Mouse (Mus musculus): ENCODE data around the gene Scamp2. TPM values are rescaled to one million over a fixed set of nuclear protein-coding genes. Genes with fewer than 3 reads are reported as not detected.

The Scamp2 gene
- polyA plus RNA-seq, 1 experiment from 2014 or later, result 56.0 TPM

GRCm38 (mm10) chr9:57612587-57612986, 51.8 kb downstream of the Scamp2 start:
- H3K4me2 ChIP-seq (ENCODE audit: low read length), result no peak overlapping the region
- H3K4me3 ChIP-seq (replicated peaks; ENCODE audit: low read length), result no peak overlapping the region
- no peak for ATAC-seq
- H3K36me3 ChIP-seq (ENCODE audit: control insufficient read depth, insufficient read depth), result no peaks in the 10 kb centered on the region
- WGBS, result 85% methylated on average over 7 of the region's 7 CpGs
- H3K27ac ChIP-seq (ENCODE audit: low read length), result no peak overlapping the region
- 0 out of 2 replicates have a peak, but pooled peaks cover under 1% of the 10 kb centered on the region for H3K27me3 ChIP-seq (replicated peaks; ENCODE audit: control insufficient read depth, insufficient read depth, low read length)
- H3K4me1 ChIP-seq (replicated peaks; ENCODE audit: control insufficient read depth, insufficient read depth, low read length), result peaks cover 14% of the 10 kb centered on the region
- H3K9me3 ChIP-seq (ENCODE audit: control insufficient read depth, low read length), result no peaks in the 10 kb centered on the region
- no peak overlapping the region for H3K9ac ChIP-seq (replicated peaks; ENCODE audit: low read depth, low read length)

- Histone ChIP-seq H3K4me1 (replicated peaks; ENCODE audit: control insufficient read depth, insufficient read depth, low read length) (peaks cover 14% of the 10 kb centered on the region), H3K9me3 (ENCODE audit: control insufficient read depth, low read length) (no peaks in the 10 kb centered on the region), H3K4me2 (ENCODE audit: low read length) (no peak overlapping the region), H3K9ac (replicated peaks; ENCODE audit: low read depth, low read length) (no peak overlapping the region), H3K36me3 (ENCODE audit: control insufficient read depth, insufficient read depth) (no peaks in the 10 kb centered on the region), H3K27me3 (replicated peaks; ENCODE audit: control insufficient read depth, insufficient read depth, low read length) (no peaks in the 10 kb centered on the region), H3K27ac (ENCODE audit: low read length) (no peak overlapping the region), H3K4me3 (replicated peaks; ENCODE audit: low read length) (no peak overlapping the region)
- no peak for ATAC-seq
- 84% methylated on average over 7 of the region's 7 CpGs for WGBS
These were observed 53.2 kb downstream of the Scamp2 start for GRCm38 (mm10) chr9:57613975-57614374.

GRCm38 (mm10) chr9:57614786-57615185, 54.0 kb downstream of the Scamp2 start:
- Histone ChIP-seq H3K9me3 (ENCODE audit: control insufficient read depth, low read length) (no peaks in the 10 kb centered on the region), H3K27me3 (replicated peaks; ENCODE audit: control insufficient read depth, insufficient read depth, low read length) (no peaks in the 10 kb centered on the region), H3K4me3 (replicated peaks; ENCODE audit: low read length) (no peak overlapping the region), H3K36me3 (ENCODE audit: control insufficient read depth, insufficient read depth) (no peaks in the 10 kb centered on the region), H3K4me1 (replicated peaks; ENCODE audit: control insufficient read depth, insufficient read depth, low read length) (peaks cover 14% of the 10 kb centered on the region), H3K27ac (ENCODE audit: low read length) (no peak overlapping the region), H3K4me2 (ENCODE audit: low read length) (no peak overlapping the region), H3K9ac (replicated peaks; ENCODE audit: low read depth, low read length) (no peak overlapping the region)
- ATAC-seq, result no peak
- 85% methylated on average over 4 of the region's 4 CpGs for WGBS

- Histone ChIP-seq H3K36me3 (ENCODE audit: control insufficient read depth, insufficient read depth) (no peaks in the 10 kb centered on the region), H3K4me3 (replicated peaks; ENCODE audit: low read length) (no peak overlapping the region), H3K9me3 (ENCODE audit: control insufficient read depth, low read length) (no peaks in the 10 kb centered on the region), H3K4me1 (replicated peaks; ENCODE audit: control insufficient read depth, insufficient read depth, low read length) (no peaks in the 10 kb centered on the region), H3K4me2 (ENCODE audit: low read length) (no peak overlapping the region), H3K27me3 (replicated peaks; ENCODE audit: control insufficient read depth, insufficient read depth, low read length) (no peaks in the 10 kb centered on the region), H3K9ac (replicated peaks; ENCODE audit: low read depth, low read length) (no peak overlapping the region), H3K27ac (ENCODE audit: low read length) (no peak overlapping the region)
- no peak for ATAC-seq
- 75% methylated on average over 8 of the region's 8 CpGs for WGBS
These were observed 56.9 kb downstream of the Scamp2 start for GRCm38 (mm10) chr9:57617556-57618169.

GRCm38 (mm10) chr9:57618854-57619253, 58.1 kb downstream of the Scamp2 start:
- no peaks in the 10 kb centered on the region for H3K36me3 ChIP-seq (ENCODE audit: control insufficient read depth, insufficient read depth)
- 79% methylated on average over 8 of the region's 8 CpGs for WGBS
- H3K27ac ChIP-seq (ENCODE audit: low read length), result no peak overlapping the region
- no peak overlapping the region for H3K4me2 ChIP-seq (ENCODE audit: low read length)
- no peaks in the 10 kb centered on the region for H3K9me3 ChIP-seq (ENCODE audit: control insufficient read depth, low read length)
- no peak overlapping the region for H3K9ac ChIP-seq (replicated peaks; ENCODE audit: low read depth, low read length)
- no peak overlapping the region for H3K4me3 ChIP-seq (replicated peaks; ENCODE audit: low read length)
- ATAC-seq, result no peak
- H3K27me3 ChIP-seq (replicated peaks; ENCODE audit: control insufficient read depth, insufficient read depth, low read length), result no peaks in the 10 kb centered on the region
- no peaks in the 10 kb centered on the region for H3K4me1 ChIP-seq (replicated peaks; ENCODE audit: control insufficient read depth, insufficient read depth, low read length)

GRCm38 (mm10) chr9:57620674-57621073, 59.9 kb downstream of the Scamp2 start, which contains the start of gene Lman1l:
Lman1l (minus strand) TSS chr9:57620774.
- Histone ChIP-seq H3K4me1 (replicated peaks; ENCODE audit: control insufficient read depth, insufficient read depth, low read length) (no peaks in the 10 kb centered on the region), H3K27ac (ENCODE audit: low read length) (no peak within 1 kb of the TSS), H3K27me3 (replicated peaks; ENCODE audit: control insufficient read depth, insufficient read depth, low read length) (no peaks in the 10 kb centered on the region), H3K4me3 (replicated peaks; ENCODE audit: low read length) (no peak within 1 kb of the TSS), H3K9ac (replicated peaks; ENCODE audit: low read depth, low read length) (no peak within 1 kb of the TSS), H3K4me2 (ENCODE audit: low read length) (no peak within 1 kb of the TSS), H3K9me3 (ENCODE audit: control insufficient read depth, low read length) (no peaks in the 10 kb centered on the region), H3K36me3 (ENCODE audit: control insufficient read depth, insufficient read depth) (no peaks in the 10 kb centered on the region; the same call in 1 of the 2 replicates)
- ATAC-seq, result no peak
- WGBS, result 95% methylated on average over 5 of the region's 5 CpGs

- no peak overlapping the region for H3K9ac ChIP-seq (replicated peaks; ENCODE audit: low read depth, low read length)
- WGBS, result 94% methylated on average over 7 of the region's 7 CpGs
- no peak overlapping the region for H3K4me3 ChIP-seq (replicated peaks; ENCODE audit: low read length)
- H3K36me3 ChIP-seq (ENCODE audit: control insufficient read depth, insufficient read depth), result peaks cover 23% of the 10 kb centered on the region
- no peak for ATAC-seq
- no peaks in the 10 kb centered on the region for H3K4me1 ChIP-seq (replicated peaks; ENCODE audit: control insufficient read depth, insufficient read depth, low read length)
- H3K9me3 ChIP-seq (ENCODE audit: control insufficient read depth, low read length), result no peaks in the 10 kb centered on the region
- H3K4me2 ChIP-seq (ENCODE audit: low read length), result no peak overlapping the region
- no peaks in the 10 kb centered on the region for H3K27me3 ChIP-seq (replicated peaks; ENCODE audit: control insufficient read depth, insufficient read depth, low read length)
- no peak overlapping the region for H3K27ac ChIP-seq (ENCODE audit: low read length)
These were observed 63.6 kb downstream of the Scamp2 start for GRCm38 (mm10) chr9:57624295-57624694.

GRCm38 (mm10) chr9:57625674-57626500, 65.1 kb downstream of the Scamp2 start:
- 69% methylated on average over 15 of the region's 15 CpGs for WGBS
- no peak for ATAC-seq
- H3K9me3 ChIP-seq (ENCODE audit: control insufficient read depth, low read length), result no peaks in the 10 kb centered on the region

GRCm38 (mm10) chr9:57627191-57627590, 66.4 kb downstream of the Scamp2 start:
- Histone ChIP-seq H3K36me3 (ENCODE audit: control insufficient read depth, insufficient read depth) (peaks cover 27% of the 10 kb centered on the region), H3K4me2 (ENCODE audit: low read length) (no peak overlapping the region), H3K27ac (ENCODE audit: low read length) (no peak overlapping the region), H3K9ac (replicated peaks; ENCODE audit: low read depth, low read length) (no peak overlapping the region), H3K27me3 (replicated peaks; ENCODE audit: control insufficient read depth, insufficient read depth, low read length) (no peaks in the 10 kb centered on the region), H3K4me3 (replicated peaks; ENCODE audit: low read length) (no peak overlapping the region), H3K4me1 (replicated peaks; ENCODE audit: control insufficient read depth, insufficient read depth, low read length) (no peaks in the 10 kb centered on the region), H3K9me3 (ENCODE audit: control insufficient read depth, low read length) (no peaks in the 10 kb centered on the region)
- 93% methylated on average over 17 of the region's 17 CpGs for WGBS
- no peak for ATAC-seq

More at GRCm38 (mm10) chr9:57625674-57626500, 65.1 kb downstream of the Scamp2 start:
- H3K4me3 ChIP-seq (replicated peaks; ENCODE audit: low read length), result no peak overlapping the region
- H3K27ac ChIP-seq (ENCODE audit: low read length), result no peak overlapping the region
- H3K4me1 ChIP-seq (replicated peaks; ENCODE audit: control insufficient read depth, insufficient read depth, low read length), result no peaks in the 10 kb centered on the region
- H3K9ac ChIP-seq (replicated peaks; ENCODE audit: low read depth, low read length), result no peak overlapping the region
- H3K4me2 ChIP-seq (ENCODE audit: low read length), result no peak overlapping the region
- peaks cover 27% of the 10 kb centered on the region for H3K36me3 ChIP-seq (ENCODE audit: control insufficient read depth, insufficient read depth)
- H3K27me3 ChIP-seq (replicated peaks; ENCODE audit: control insufficient read depth, insufficient read depth, low read length), result no peaks in the 10 kb centered on the region

Data from forebrain, embryonic 16.5 days (tissue).